Comparison of ENCODE assay signal across 19 mouse cellular contexts in the genomic region with DNA sequence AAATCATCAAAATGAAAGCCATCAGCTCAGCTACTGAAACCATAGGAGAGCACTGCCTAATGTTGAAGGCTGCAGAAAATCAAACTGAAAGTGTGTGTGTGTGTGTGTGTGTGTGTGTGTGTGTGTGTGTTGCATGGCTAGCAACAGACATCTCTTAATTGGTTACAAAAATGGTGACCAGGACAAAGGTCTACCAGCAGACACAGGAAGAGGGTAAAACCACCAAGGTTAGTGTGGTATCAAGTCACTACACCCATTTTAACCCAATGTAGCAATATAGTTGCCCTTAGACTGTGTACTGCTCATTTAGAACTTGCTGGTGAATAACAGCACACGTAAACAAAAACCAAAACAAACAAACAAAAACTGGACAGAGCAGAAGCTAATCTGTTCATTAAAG.
"Had no signal": no experiment of that assay in that cellular context is flagged by ENCODE, and none has a peak within 500 bp of the region (broad histone marks: within the 10 kb centered on the region; RNA-seq: fewer than 3 reads in every experiment).

No protein-coding gene starts in this region.

- H3K27ac ChIP-seq: kidney, embryonic 15.5 days; limb, embryonic 12.5 days; limb, embryonic 15.5 days; liver, embryonic 14.5 days; lung, embryonic 15.5 days; midbrain, embryonic 10.5 days; midbrain, embryonic 13.5 days; neural tube, embryonic 12.5 days had no signal

- ATAC-seq: liver, postnatal 0 days; midbrain, embryonic 13.5 days; midbrain, embryonic 16.5 days had no signal

- H3K27me3 ChIP-seq: kidney, embryonic 15.5 days; limb, embryonic 15.5 days; lung, embryonic 15.5 days; midbrain, embryonic 13.5 days; neural tube, embryonic 12.5 days had no signal

- H3K36me3 ChIP-seq: kidney, embryonic 15.5 days; limb, embryonic 12.5 days; limb, embryonic 15.5 days; lung, embryonic 15.5 days; midbrain, embryonic 10.5 days; midbrain, embryonic 13.5 days; neural tube, embryonic 12.5 days had no signal

- H3K4me2 ChIP-seq: kidney, embryonic 15.5 days; limb, embryonic 12.5 days; limb, embryonic 15.5 days; liver, embryonic 11.5 days; lung, embryonic 15.5 days; midbrain, embryonic 13.5 days; neural tube, embryonic 12.5 days had no signal

- DNase-seq: kidney, adult 11 months; kidney, adult 8-10 months; kidney, postnatal 10 days; kidney, postnatal 4 days; liver, postnatal 0 days; lung, postnatal 10 days; lung, postnatal 36 days; thymus, adult 18-20 months; thymus, postnatal 36 days had no signal

- H3K4me3 ChIP-seq: kidney, embryonic 15.5 days; limb, embryonic 12.5 days; limb, embryonic 15.5 days; lung, embryonic 15.5 days; midbrain, embryonic 10.5 days; midbrain, embryonic 13.5 days; neural tube, embryonic 12.5 days had no signal

- H3K9ac ChIP-seq: kidney, embryonic 15.5 days; limb, embryonic 12.5 days; limb, embryonic 15.5 days; liver, embryonic 14.5 days; liver, postnatal 0 days; lung, embryonic 15.5 days; midbrain, embryonic 13.5 days; neural tube, embryonic 12.5 days had no signal

- H3K9me3 ChIP-seq: kidney, embryonic 15.5 days; limb, embryonic 12.5 days; limb, embryonic 15.5 days; lung, embryonic 15.5 days; midbrain, embryonic 10.5 days; midbrain, embryonic 13.5 days; neural tube, embryonic 12.5 days had no signal

- H3K4me1 ChIP-seq: kidney, embryonic 15.5 days; limb, embryonic 12.5 days; limb, embryonic 15.5 days; lung, embryonic 15.5 days; midbrain, embryonic 10.5 days; midbrain, embryonic 13.5 days; neural tube, embryonic 12.5 days had no signal
